Mouse (Mus musculus) CD8-positive naive resting alpha-beta T cell, adult 57 days (primary cell): Measurements from ENCODE around the gene Nol4l. TPM values are rescaled to one million over a fixed set of nuclear protein-coding genes. Genes with fewer than 3 reads are reported as not detected.

ENCODE experiments used
- total RNA-seq: library from RNA; stranded (reverse); gene quantifications from one replicate; pipeline ENCODE4 v1.2.4, GENCODE M21; 2023

The Nol4l gene
- 0.31 TPM for total RNA-seq

DNA sequence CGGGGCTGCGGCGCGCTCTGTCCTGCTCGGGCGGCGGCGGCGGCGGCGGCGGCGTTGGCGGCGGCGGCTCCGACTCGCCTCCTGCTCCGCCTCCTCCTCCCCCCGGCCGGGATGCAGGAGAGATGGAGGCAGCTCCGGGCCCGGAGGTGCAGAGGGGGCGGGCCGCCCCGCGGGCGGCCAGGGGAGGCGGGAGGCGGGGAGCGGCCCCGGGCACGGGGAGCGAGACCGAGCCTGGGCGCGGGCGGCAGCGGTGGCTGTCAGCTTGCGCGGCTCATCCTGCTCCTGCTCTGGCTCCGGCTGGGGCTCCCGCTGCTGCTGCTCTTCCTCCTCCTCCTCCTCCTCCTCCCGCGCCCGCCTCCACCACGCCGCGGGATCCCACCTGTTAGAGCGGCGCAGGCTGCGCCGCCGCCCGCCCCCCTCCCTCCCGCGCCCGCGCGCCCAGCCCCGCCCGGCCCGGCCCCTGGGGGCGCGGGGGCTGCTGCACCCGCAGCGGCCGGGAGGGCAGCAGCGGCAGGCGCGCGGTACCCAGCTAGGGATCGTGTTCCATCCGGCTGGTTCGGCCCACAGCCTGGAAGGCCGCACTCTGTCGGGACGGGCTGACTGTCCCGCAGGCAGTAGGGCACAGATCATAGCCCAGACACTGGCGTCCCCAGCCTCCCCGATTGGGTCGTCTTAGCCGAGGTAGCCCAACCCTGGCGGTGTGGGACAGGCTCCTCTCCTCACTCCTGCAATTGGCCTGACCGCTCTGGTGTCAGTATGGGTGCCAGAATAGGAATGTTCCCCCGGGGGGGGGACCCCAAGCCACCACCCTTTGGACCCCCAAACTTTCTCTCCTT, at the start of gene Nol4l:
Gene Nol4l (minus strand): TSS at position 41 of the 836 bp plus-strand sequence.

GRCm38 (mm10) chr2:153492573-153493392, 37.0 kb downstream of the Nol4l start, which contains the start of gene 4930404H24Rik:
TSS of gene 4930404H24Rik (plus strand) at chr2:153492790.

Other genes with a start within 250 kb of the Nol4l start
- 23.9 TPM for gene Kif3b, start 238.6 kb downstream of the Nol4l start, total RNA-seq
- 61.6 TPM for gene Asxl1, start 184.1 kb downstream of the Nol4l start, total RNA-seq
- gene 4930404H24Rik, start 37.2 kb downstream of the Nol4l start, total RNA-seq, result not detected
- 38.9 TPM for gene Commd7, start 102.8 kb upstream of the Nol4l start, total RNA-seq
- gene Dnmt3b, start 119.5 kb upstream of the Nol4l start, total RNA-seq, result 7.8 TPM
- not detected for gene Dnmt3c, start 166.7 kb upstream of the Nol4l start, total RNA-seq
- 127 TPM for gene Mapre1, start 211.3 kb upstream of the Nol4l start, total RNA-seq
- gene Efcab8, start 250.0 kb upstream of the Nol4l start, total RNA-seq, result 1.0 TPM